Mouse (Mus musculus) spleen, adult 2 months (tissue): Measurements from ENCODE around the gene Cnpy1.

ENCODE experiments used
- CTCF ChIP-seq: fragments of 200-500 bp; IDR thresholded peaks from 2 replicates; pipeline ENCODE4 v1.5.1; 2011; ENCODE audit warnings: mild to moderate bottlenecking, inconsistent platforms; ENCODE audit not compliant: insufficient read depth, insufficient read length, insufficient replicate concordance; ENCODE audit errors: extremely low read depth
- POLR2A ChIP-seq: fragments of 200-500 bp; IDR thresholded peaks from 2 replicates; pipeline ENCODE4 v1.6.1; 2011; ENCODE audit warnings: low read depth, low read length, inconsistent platforms

GRCm38 (mm10) chr5:28172261-28172920, 73.2 kb downstream of the Cnpy1 start:
- TF ChIP-seq CTCF (no peak), POLR2A (no peak)
